Mouse (Mus musculus): Measurements from ENCODE around the gene Msx1. TPM values are rescaled to one million over a fixed set of nuclear protein-coding genes. Genes with fewer than 3 reads are reported as not detected.
"Not testable (repeated sequence)": the region's sequence is repeated elsewhere in the genome, so short reads cannot be mapped to it uniquely, and the experiment has no call there.

Gene Msx1
- polyA plus RNA-seq, 1 experiment from 2014 or later = 2.6 TPM

GRCm38 (mm10) chr5:37832766-37833165 is 8.4 kb upstream of the Msx1 start:
- no peak overlapping the region for H3K9ac ChIP-seq (ENCODE audit: low read depth, low read length)
- H3K4me1 ChIP-seq (replicated peaks; ENCODE audit: insufficient read depth, low read length) = no peaks in the 10 kb centered on the region
- H3K9me3 ChIP-seq (replicated peaks; ENCODE audit: low read length) = no peaks in the 10 kb centered on the region
- 5% methylated on average over 6 of the region's 6 CpGs for WGBS
- H3K27me3 ChIP-seq (ENCODE audit: insufficient read depth, low read length) = peaks cover 81% of the 10 kb centered on the region
- no peak for TF ChIP-seq CTCF (IDR thresholded peaks at IDR 0.05; ENCODE audit: low read depth)
- no peak overlapping the region for H3K4me2 ChIP-seq (ENCODE audit: low read length)
- no peak overlapping the region for H3K27ac ChIP-seq
- no peak overlapping the region for H3K4me3 ChIP-seq (replicated peaks; ENCODE audit: low read depth, low read length)
- ATAC-seq (replicated peaks; ENCODE audit: low FRiP score, low read depth) (no peak), DNase-seq (ENCODE audit: low spot score) (no peak)
- no peaks in the 10 kb centered on the region for H3K36me3 ChIP-seq (ENCODE audit: insufficient read depth, low read length)

DNA sequence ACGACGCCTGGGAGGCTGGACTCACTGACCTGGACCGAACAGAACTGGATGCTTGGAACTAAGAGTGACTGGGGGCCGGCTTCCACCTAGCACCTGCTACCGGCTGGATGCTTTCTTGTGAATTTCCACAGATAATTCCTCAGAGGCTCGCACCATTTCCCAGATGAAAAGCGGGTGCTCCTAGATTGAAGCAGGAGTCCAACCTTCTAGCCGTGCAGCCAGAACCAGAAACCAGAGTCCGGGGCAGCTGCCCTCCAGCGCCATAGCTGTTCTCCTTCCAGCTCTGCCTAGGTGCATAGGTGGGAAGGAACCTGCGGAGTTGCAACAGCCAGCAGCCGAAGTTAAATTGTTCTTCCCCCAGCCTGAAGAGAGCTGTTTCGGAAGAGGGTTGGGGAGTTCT is 7.6 kb upstream of the Msx1 start:
- WGBS = 4% methylated on average over 13 of the region's 13 CpGs
- Histone ChIP-seq H3K4me3 (replicated peaks; ENCODE audit: low read depth, low read length) (no peak overlapping the region), H3K27me3 (ENCODE audit: insufficient read depth, low read length) (peaks cover 81% of the 10 kb centered on the region), H3K9me3 (replicated peaks; ENCODE audit: low read length) (no peaks in the 10 kb centered on the region), H3K27ac (no peak overlapping the region), H3K36me3 (ENCODE audit: insufficient read depth, low read length) (no peaks in the 10 kb centered on the region), H3K9ac (ENCODE audit: low read depth, low read length) (no peak overlapping the region), H3K4me1 (replicated peaks; ENCODE audit: insufficient read depth, low read length) (no peaks in the 10 kb centered on the region), H3K4me2 (ENCODE audit: low read length) (no peak overlapping the region)
- ATAC-seq (replicated peaks; ENCODE audit: low FRiP score, low read depth) (no peak), DNase-seq (ENCODE audit: low spot score) (no peak)
- no peak for TF ChIP-seq CTCF (IDR thresholded peaks at IDR 0.05; ENCODE audit: low read depth)

DNA sequence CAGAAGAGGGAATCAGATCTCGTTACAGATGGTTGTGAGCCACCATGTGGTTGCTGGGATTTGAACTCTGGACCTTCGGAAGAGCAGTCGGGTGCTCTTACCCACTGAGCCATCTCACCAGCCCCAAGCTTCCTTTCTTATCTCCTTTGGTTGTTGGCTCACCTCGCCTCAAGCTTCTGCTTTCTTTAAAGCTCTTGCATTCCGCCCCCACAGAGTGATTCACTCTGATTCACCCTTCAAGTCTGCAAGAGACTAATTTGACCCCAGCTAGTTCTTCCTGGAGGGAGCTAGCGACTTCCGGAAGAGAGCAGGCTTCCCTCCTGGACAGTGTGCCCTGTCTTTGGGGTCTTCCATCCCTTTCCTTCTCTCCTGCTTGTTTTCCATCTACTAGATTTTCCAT is 6.1 kb upstream of the Msx1 start:
- WGBS = 26% methylated on average over 6 of the region's 7 CpGs
- not testable (repeated sequence) for H3K27ac ChIP-seq; H3K36me3 ChIP-seq (ENCODE audit: insufficient read depth, low read length); H3K9ac ChIP-seq (ENCODE audit: low read depth, low read length); H3K4me1 ChIP-seq (replicated peaks; ENCODE audit: insufficient read depth, low read length); H3K9me3 ChIP-seq (replicated peaks; ENCODE audit: low read length); DNase-seq (ENCODE audit: low spot score); ATAC-seq (replicated peaks; ENCODE audit: low FRiP score, low read depth); H3K4me2 ChIP-seq (ENCODE audit: low read length); H3K4me3 ChIP-seq (replicated peaks; ENCODE audit: low read depth, low read length)
- peaks cover 90% of the 10 kb centered on the region for H3K27me3 ChIP-seq (ENCODE audit: insufficient read depth, low read length)

- no peaks in the 10 kb centered on the region for H3K9me3 ChIP-seq (replicated peaks; ENCODE audit: low read length)
- no peak for ATAC-seq (replicated peaks; ENCODE audit: low FRiP score, low read depth)
- DNase-seq (ENCODE audit: low spot score) = no peak
- H3K27me3 ChIP-seq (ENCODE audit: insufficient read depth, low read length) = peaks cover 93% of the 10 kb centered on the region
- no peak overlapping the region for H3K4me3 ChIP-seq (replicated peaks; ENCODE audit: low read depth, low read length)
- H3K4me2 ChIP-seq (ENCODE audit: low read length) = no peak overlapping the region
- no peak overlapping the region for H3K9ac ChIP-seq (ENCODE audit: low read depth, low read length)
- H3K27ac ChIP-seq = no peak overlapping the region
- H3K36me3 ChIP-seq (ENCODE audit: insufficient read depth, low read length) = no peaks in the 10 kb centered on the region
- 18% methylated on average over 4 of the region's 4 CpGs for WGBS
- no peaks in the 10 kb centered on the region for H3K4me1 ChIP-seq (replicated peaks; ENCODE audit: insufficient read depth, low read length)
- TF ChIP-seq CTCF (IDR thresholded peaks at IDR 0.05; ENCODE audit: low read depth) = no peak
These were observed 5.5 kb upstream of the Msx1 start for GRCm38 (mm10) chr5:37829926-37830325.

GRCm38 (mm10) chr5:37829296-37829670 is 4.9 kb upstream of the Msx1 start:
- peaks cover 93% of the 10 kb centered on the region for H3K27me3 ChIP-seq (ENCODE audit: insufficient read depth, low read length)
- no peak overlapping the region for H3K9ac ChIP-seq (ENCODE audit: low read depth, low read length)
- no peak for ATAC-seq (replicated peaks; ENCODE audit: low FRiP score, low read depth)
- H3K4me3 ChIP-seq (replicated peaks; ENCODE audit: low read depth, low read length) = no peak overlapping the region
- H3K36me3 ChIP-seq (ENCODE audit: insufficient read depth, low read length) = no peaks in the 10 kb centered on the region
- H3K27ac ChIP-seq = no peak overlapping the region
- no peak for TF ChIP-seq CTCF (IDR thresholded peaks at IDR 0.05; ENCODE audit: low read depth)
- H3K4me1 ChIP-seq (replicated peaks; ENCODE audit: insufficient read depth, low read length) = no peaks in the 10 kb centered on the region
- H3K4me2 ChIP-seq (ENCODE audit: low read length) = no peak overlapping the region
- WGBS = 5% methylated on average over 10 of the region's 10 CpGs
- DNase-seq (ENCODE audit: low spot score) = no peak
- H3K9me3 ChIP-seq (replicated peaks; ENCODE audit: low read length) = no peaks in the 10 kb centered on the region

DNA sequence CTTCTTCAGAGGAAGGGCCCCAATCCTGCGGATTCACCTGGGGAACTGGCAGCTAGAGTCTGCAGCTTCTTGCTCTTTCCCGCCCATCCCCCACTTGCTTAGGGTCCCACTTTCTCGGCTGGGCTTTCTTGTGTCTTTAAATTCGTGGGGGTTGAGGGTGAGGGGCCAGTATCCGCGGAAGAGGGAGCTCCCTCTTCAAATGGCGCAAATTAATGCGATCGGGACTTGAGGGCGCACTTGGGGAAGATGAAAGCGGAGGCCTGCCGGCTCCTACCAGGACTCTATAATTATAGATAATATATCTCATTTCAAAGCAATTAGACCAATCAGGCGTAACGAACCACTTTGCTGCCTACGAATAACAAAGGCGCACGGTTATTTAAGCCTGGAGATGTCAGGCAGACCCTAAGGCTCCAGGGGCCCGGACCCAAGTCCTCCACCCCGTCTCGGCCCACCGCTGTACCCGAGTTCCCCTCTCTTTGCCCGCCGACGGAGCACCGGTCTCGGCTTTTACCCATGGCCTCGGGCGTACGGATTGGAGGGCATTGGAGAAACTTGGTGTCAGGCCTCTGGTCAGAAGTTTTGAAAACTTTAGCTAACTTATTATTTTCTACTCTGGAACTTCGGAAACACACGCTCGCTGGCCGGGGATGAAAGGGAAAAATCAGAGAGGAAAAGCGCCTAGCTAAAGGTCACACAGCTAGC is 4.4 kb upstream of the Msx1 start:
- H3K4me1 ChIP-seq (replicated peaks; ENCODE audit: insufficient read depth, low read length) = peaks cover 5% of the 10 kb centered on the region; the same call in 1 of the 2 replicates
- peaks cover 93% of the 10 kb centered on the region for H3K27me3 ChIP-seq (ENCODE audit: insufficient read depth, low read length)
- TF ChIP-seq CTCF (IDR thresholded peaks at IDR 0.05; ENCODE audit: low read depth) = no peak
- ATAC-seq (replicated peaks; ENCODE audit: low FRiP score, low read depth) = no peak
- no peak overlapping the region for H3K9ac ChIP-seq (ENCODE audit: low read depth, low read length)
- H3K4me2 ChIP-seq (ENCODE audit: low read length) = no peak overlapping the region
- no peak overlapping the region for H3K4me3 ChIP-seq (replicated peaks; ENCODE audit: low read depth, low read length)
- no peaks in the 10 kb centered on the region for H3K9me3 ChIP-seq (replicated peaks; ENCODE audit: low read length)
- WGBS = 2% methylated on average over 35 of the region's 35 CpGs
- H3K36me3 ChIP-seq (ENCODE audit: insufficient read depth, low read length) = no peaks in the 10 kb centered on the region
- no peak for DNase-seq (ENCODE audit: low spot score)
- H3K27ac ChIP-seq = no peak overlapping the region

DNA sequence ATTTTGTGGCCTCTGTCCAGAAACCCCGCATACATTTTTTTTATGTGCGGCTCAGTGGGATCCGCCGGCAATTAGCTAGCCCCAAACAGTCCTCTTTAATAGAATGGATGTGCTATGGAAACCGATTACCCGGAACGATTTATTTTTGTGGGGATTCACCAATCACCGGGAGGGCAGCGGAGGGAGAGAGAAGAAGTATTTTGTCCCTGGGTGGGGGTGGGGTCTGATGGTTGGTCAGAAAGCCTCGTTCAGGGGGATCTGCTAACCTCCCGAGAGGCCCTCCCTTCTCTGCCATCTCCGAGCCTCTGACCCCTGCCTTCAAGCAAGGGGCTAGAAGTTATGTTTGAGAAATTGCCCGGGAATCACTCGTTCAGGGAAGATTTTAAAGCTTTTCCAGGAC is 3.6 kb upstream of the Msx1 start:
- H3K9ac ChIP-seq (ENCODE audit: low read depth, low read length) = no peak overlapping the region
- peaks cover 9% of the 10 kb centered on the region; the same call in 1 of the 2 replicates for H3K4me1 ChIP-seq (replicated peaks; ENCODE audit: insufficient read depth, low read length)
- TF ChIP-seq CTCF (IDR thresholded peaks at IDR 0.05; ENCODE audit: low read depth) = no peak
- no peak overlapping the region for H3K4me2 ChIP-seq (ENCODE audit: low read length)
- WGBS = under 1% methylated on average over 14 of the region's 14 CpGs
- H3K27ac ChIP-seq = no peak overlapping the region
- DNase-seq (ENCODE audit: low spot score) (no peak), ATAC-seq (replicated peaks; ENCODE audit: low FRiP score, low read depth) (no peak)
- no peaks in the 10 kb centered on the region for H3K9me3 ChIP-seq (replicated peaks; ENCODE audit: low read length)
- H3K36me3 ChIP-seq (ENCODE audit: insufficient read depth, low read length) = no peaks in the 10 kb centered on the region
- no peak overlapping the region for H3K4me3 ChIP-seq (replicated peaks; ENCODE audit: low read depth, low read length)
- peaks cover 93% of the 10 kb centered on the region for H3K27me3 ChIP-seq (ENCODE audit: insufficient read depth, low read length)
